Mouse (Mus musculus) bone marrow, adult 2 months (tissue): ENCODE measurements around the gene Defb21. TPM values are rescaled to one million over a fixed set of nuclear protein-coding genes. Genes with fewer than 3 reads are reported as not detected.

Experiments used
- H3K27ac ChIP-seq: fragments of 200-500 bp; 2 replicates; pipeline ENCODE4 v1.5.1; 2012; ENCODE audit warnings: low read depth, mild to moderate bottlenecking, control low read depth, inconsistent platforms, low read length; ENCODE audit not compliant: control insufficient read depth, poor library complexity, insufficient read depth
- H3K4me1 ChIP-seq: fragments of 200-500 bp; 2 replicates; pipeline ENCODE4 v1.6.1; 2011; ENCODE audit warnings: low read length; ENCODE audit not compliant: control insufficient read depth, insufficient read depth
- H3K4me3 ChIP-seq: fragments of 200-500 bp; replicated peaks from 2 replicates; pipeline ENCODE3; 2011; ENCODE audit warnings: mild to moderate bottlenecking, low read depth, low read length, control low read depth; ENCODE audit not compliant: control insufficient read depth
- CTCF ChIP-seq: fragments of 200-500 bp; IDR thresholded peaks from 2 replicates; pipeline ENCODE4 v1.5.1; 2011; ENCODE audit warnings: low read length, control low read depth; ENCODE audit not compliant: control insufficient read depth, insufficient read depth
- POLR2A ChIP-seq: fragments of 200-500 bp; IDR thresholded peaks from 2 replicates; pipeline ENCODE4 v1.6.1; 2011; ENCODE audit warnings: low read depth, mild to moderate bottlenecking, control low read depth, low read length, borderline replicate concordance; ENCODE audit not compliant: control insufficient read depth
- WGBS: fragments of 180-500 bp; shearing (Covaris S2); methylation state at CpG from one replicate; pipeline ENCODE4 v1.1.7; 2018; 5-methylcytosine and 5-hydroxymethylcytosine counted together
- polyA plus RNA-seq: library from polyadenylated mRNA; stranded (reverse); fragments of >200 nt; gene quantifications from 2 replicates; pipeline ENCODE4 v1.2.4, GENCODE M21; 2011; ENCODE audit warnings: low replicate concordance; ENCODE audit not compliant: missing spikeins, insufficient read depth, insufficient read length

Defb21 gene
- polyA plus RNA-seq, 1 experiment: not detected

- 59% methylated on average over 7 of the region's 7 CpGs for WGBS
- Histone ChIP-seq H3K4me1 (no peaks in the 10 kb centered on the region), H3K4me3 (no peak within 1 kb of the TSS), H3K27ac (no peak within 1 kb of the TSS)
- TF ChIP-seq CTCF (no peak), POLR2A (no peak)
These were observed 26.8 kb downstream of the Defb21 start, which contains the start of gene Defb45 for GRCm38 (mm10) chr2:152599299-152599698. TSS of gene Defb45 (minus strand) at chr2:152599399.

- 82% methylated on average over 6 of the region's 6 CpGs for WGBS
- H3K27ac ChIP-seq: no peak overlapping the region
- no peaks in the 10 kb centered on the region for H3K4me1 ChIP-seq
- no peak for TF ChIP-seq POLR2A
- no peak for TF ChIP-seq CTCF
- no peak overlapping the region for H3K4me3 ChIP-seq
These were observed 27.5 kb downstream of the Defb21 start for GRCm38 (mm10) chr2:152600076-152600475.

GRCm38 (mm10) chr2:152601275-152601960, 28.9 kb downstream of the Defb21 start:
- TF ChIP-seq POLR2A (no peak), CTCF (peak; percentile 20; the same call in 1 of the 2 replicates)
- Histone ChIP-seq H3K27ac (no peak overlapping the region), H3K4me1 (no peaks in the 10 kb centered on the region), H3K4me3 (no peak overlapping the region)
- WGBS: 53% methylated on average over 4 of the region's 4 CpGs

GRCm38 (mm10) chr2:152604057-152604456, 31.5 kb downstream of the Defb21 start, which contains the start of gene Defb36:
TSS of gene Defb36 (plus strand) at chr2:152604327.
- Histone ChIP-seq H3K4me3 (no peak within 1 kb of the TSS), H3K27ac (no peak within 1 kb of the TSS), H3K4me1 (no peaks in the 10 kb centered on the region)
- WGBS: 71% methylated on average over 15 of the region's 15 CpGs
- peak; percentile 54; the same call in 1 of the 2 replicates for TF ChIP-seq CTCF
- no peak for TF ChIP-seq POLR2A

- no peaks in the 10 kb centered on the region; the same call in 1 of the 2 replicates for H3K4me1 ChIP-seq
- no peak overlapping the region for H3K27ac ChIP-seq
- TF ChIP-seq POLR2A: no peak
- TF ChIP-seq CTCF: no peak
- WGBS: 51% methylated on average over 6 of the region's 6 CpGs
- no peak overlapping the region for H3K4me3 ChIP-seq
These were observed 35.2 kb downstream of the Defb21 start for GRCm38 (mm10) chr2:152607746-152608145.

- 70% methylated on average over 1 of the region's 1 CpGs for whole genome bisulfite sequencing
- TF ChIP-seq CTCF (no peak), POLR2A (no peak)
- no peak overlapping the region for H3K27ac ChIP-seq
- no peaks in the 10 kb centered on the region; the same call in 1 of the 2 replicates for H3K4me1 ChIP-seq
- no peak overlapping the region for H3K4me3 ChIP-seq
These were observed 36.2 kb downstream of the Defb21 start for GRCm38 (mm10) chr2:152608719-152609118.

GRCm38 (mm10) chr2:152612193-152612592, 39.6 kb downstream of the Defb21 start:
- 70% methylated on average over 7 of the region's 8 CpGs for WGBS
- Histone ChIP-seq H3K4me3 (no peak overlapping the region), H3K4me1 (no peaks in the 10 kb centered on the region; the same call in 1 of the 2 replicates), H3K27ac (no peak overlapping the region)
- TF ChIP-seq CTCF: no peak
- TF ChIP-seq POLR2A: no peak

GRCm38 (mm10) chr2:152615563-152615962, 43.0 kb downstream of the Defb21 start:
- peak; percentile 58 for TF ChIP-seq CTCF
- TF ChIP-seq POLR2A: no peak
- H3K4me1 ChIP-seq: no peaks in the 10 kb centered on the region; the same call in 1 of the 2 replicates
- H3K27ac ChIP-seq: no peak overlapping the region
- H3K4me3 ChIP-seq: no peak overlapping the region
- WGBS: 17% methylated on average over 7 of the region's 7 CpGs
